Mouse (Mus musculus) CH12.LX (cell line): Measurements from ENCODE around the gene Commd9. TPM values are rescaled to one million over a fixed set of nuclear protein-coding genes. Genes with fewer than 3 reads are reported as not detected.

Experiments
- DNase-seq: peaks from one replicate; pipeline ENCODE4 v3.0.0-alpha.2; 2013; ENCODE audit errors: extremely low read depth
- H3K27ac ChIP-seq: 2 replicates; pipeline ENCODE4 v1.5.1; 2012; ENCODE audit warnings: low read depth, mild to moderate bottlenecking, control low read depth, moderate library complexity; ENCODE audit not compliant: insufficient read depth
- H3K27me3 ChIP-seq: replicated peaks from 2 replicates; pipeline ENCODE3; 2012; ENCODE audit warnings: inconsistent platforms
- H3K36me3 ChIP-seq, 2 experiments: replicated peaks in 1 of 2; 2 replicates each; pipeline versions ENCODE3 to v1.6.1; 2012; ENCODE audit warnings: inconsistent platforms in 1 of 2, low read length in 1 of 2, mild to moderate bottlenecking in 1 of 2, mixed read lengths in 1 of 2, moderate library complexity in 1 of 2; ENCODE audit not compliant: control insufficient read depth in 1 of 2, insufficient read depth in 1 of 2
- H3K4me1 ChIP-seq, 2 experiments: 2 replicates each; pipeline ENCODE4 v1.6.1; 2012; ENCODE audit warnings: inconsistent platforms in 1 of 2, moderate library complexity in 1 of 2; ENCODE audit not compliant: insufficient read depth in 2 of 2, control insufficient read depth in 1 of 2
- H3K4me2 ChIP-seq: 2 replicates; pipeline ENCODE4 v1.6.1; 2012; ENCODE audit warnings: low read depth, mild to moderate bottlenecking, control low read depth; ENCODE audit not compliant: poor library complexity, insufficient read depth, severe bottlenecking
- H3K4me3 ChIP-seq, 3 experiments: fragments of 150-350 bp in 1 of 3; sonication (generic) in 1 of 3; replicated peaks in 1 of 3; 2 replicates each; pipeline versions ENCODE3 to v1.5.1; 2011 to 2012; ENCODE audit warnings: low read depth in 2 of 3, low read length in 2 of 3, mild to moderate bottlenecking in 2 of 3, moderate library complexity in 2 of 3, control low read depth in 1 of 3, improper control_type of control experiment in 1 of 3, inconsistent platforms in 1 of 3, mixed read lengths in 1 of 3; ENCODE audit not compliant: poor library complexity in 1 of 3
- H3K79me2 ChIP-seq: replicated peaks from 2 replicates; pipeline ENCODE4 v1.6.1; 2012; ENCODE audit warnings: mild to moderate bottlenecking, moderate library complexity; ENCODE audit not compliant: control insufficient read depth, poor library complexity, insufficient read depth, severe bottlenecking; ENCODE audit errors: extremely low read depth
- H3K9ac ChIP-seq: 2 replicates; pipeline ENCODE4 v1.6.1; 2012; ENCODE audit warnings: low read depth, mild to moderate bottlenecking, control low read depth, moderate library complexity; ENCODE audit not compliant: insufficient read depth
- H3K9me3 ChIP-seq: replicated peaks from 2 replicates; pipeline ENCODE3; 2012; ENCODE audit warnings: low read length, inconsistent platforms, mixed read lengths
- BHLHE40 ChIP-seq: IDR thresholded peaks from 2 replicates; pipeline ENCODE4 v1.6.1; 2011; ENCODE audit warnings: mild to moderate bottlenecking, low read depth, low read length, improper control_type of control experiment
- CHD2 ChIP-seq: IDR thresholded peaks from 2 replicates; pipeline ENCODE4 v1.6.1; 2011; ENCODE audit warnings: low read length, improper control_type of control experiment
- CTCF ChIP-seq, 2 experiments: IDR thresholded peaks in 1 of 2; conservative IDR thresholded peaks in 1 of 2; 2 replicates each; pipeline ENCODE4 v1.5.1; 2011 to 2012; ENCODE audit warnings: low read depth in 2 of 2, low read length in 2 of 2, improper control_type of control experiment in 1 of 2, inconsistent platforms in 1 of 2, mild to moderate bottlenecking in 1 of 2, moderate library complexity in 1 of 2
- ELF1 ChIP-seq: IDR thresholded peaks from 2 replicates; pipeline ENCODE4 v1.6.1; 2014; ENCODE audit warnings: low read depth, mild to moderate bottlenecking, inconsistent platforms, low read length, improper control_type of control experiment
- ETS1 ChIP-seq: conservative IDR thresholded peaks from 2 replicates; pipeline ENCODE4 v1.6.1; 2012; ENCODE audit warnings: low read depth, mild to moderate bottlenecking, inconsistent platforms, low read length, improper control_type of control experiment, moderate library complexity
- GABPA ChIP-seq: IDR thresholded peaks from 2 replicates; pipeline ENCODE4 v1.6.1; 2012; ENCODE audit warnings: low read depth, low read length, improper control_type of control experiment, inconsistent platforms; ENCODE audit not compliant: insufficient replicate concordance
- HCFC1 ChIP-seq: IDR thresholded peaks from 2 replicates; pipeline ENCODE4 v1.6.1; 2012; ENCODE audit warnings: low read depth, mild to moderate bottlenecking, inconsistent platforms, low read length, improper control_type of control experiment
- IRF4 ChIP-seq: IDR thresholded peaks from 2 replicates; pipeline ENCODE4 v1.6.1; 2014; ENCODE audit warnings: low read depth, mild to moderate bottlenecking, inconsistent platforms, low read length, improper control_type of control experiment
- JUN ChIP-seq: IDR thresholded peaks from 2 replicates; pipeline ENCODE4 v1.6.1; 2011; ENCODE audit warnings: low read depth, mild to moderate bottlenecking, low read length, improper control_type of control experiment, moderate library complexity; ENCODE audit not compliant: insufficient read depth
- JUND ChIP-seq: conservative IDR thresholded peaks from 2 replicates; pipeline ENCODE4 v1.6.1; 2011; ENCODE audit warnings: low read depth, low read length, improper control_type of control experiment
- KAT2A ChIP-seq: IDR thresholded peaks from 2 replicates; pipeline ENCODE4 v1.6.1; 2012; ENCODE audit warnings: low read length, improper control_type of control experiment, inconsistent platforms; ENCODE audit not compliant: insufficient replicate concordance
- MAFK ChIP-seq: IDR thresholded peaks from 2 replicates; pipeline ENCODE4 v1.6.1; 2011; ENCODE audit warnings: low read length, improper control_type of control experiment; ENCODE audit not compliant: insufficient replicate concordance
- MXI1 ChIP-seq: IDR thresholded peaks from 2 replicates; pipeline ENCODE4 v1.6.1; 2011; ENCODE audit warnings: mild to moderate bottlenecking, low read depth, low read length, improper control_type of control experiment
- MYC ChIP-seq: IDR thresholded peaks from 2 replicates; pipeline ENCODE4 v1.6.1; 2011; ENCODE audit warnings: low read depth, mild to moderate bottlenecking, improper control_type of control experiment, low read length
- NELFE ChIP-seq: IDR thresholded peaks from 2 replicates; pipeline ENCODE4 v1.6.1; 2011; ENCODE audit warnings: low read depth, low read length, improper control_type of control experiment
- NRF1 ChIP-seq: IDR thresholded peaks from 2 replicates; pipeline ENCODE4 v1.6.1; 2014; ENCODE audit warnings: low read depth, mild to moderate bottlenecking, inconsistent platforms, low read length, improper control_type of control experiment, moderate library complexity
- POLR2A ChIP-seq: IDR thresholded peaks from 2 replicates; pipeline ENCODE4 v1.6.1; 2011; ENCODE audit warnings: low read depth, mild to moderate bottlenecking, improper control_type of control experiment, low read length
- POLR2AphosphoS2 ChIP-seq: IDR thresholded peaks from 2 replicates; pipeline ENCODE4 v1.6.1; 2011; ENCODE audit warnings: low read depth, low read length, improper control_type of control experiment
- RCOR1 ChIP-seq: conservative IDR thresholded peaks from 2 replicates; pipeline ENCODE4 v1.6.1; 2012; ENCODE audit warnings: low read depth, mild to moderate bottlenecking, inconsistent platforms, low read length, improper control_type of control experiment
- SMC3 ChIP-seq: IDR thresholded peaks from 2 replicates; pipeline ENCODE4 v1.6.1; 2011; ENCODE audit warnings: low read depth, low read length, improper control_type of control experiment
- TBP ChIP-seq: conservative IDR thresholded peaks from 2 replicates; pipeline ENCODE4 v1.6.1; 2011; ENCODE audit warnings: low read depth, low read length, improper control_type of control experiment
- TCF12 ChIP-seq: IDR thresholded peaks from 2 replicates; pipeline ENCODE4 v1.6.1; 2014; ENCODE audit warnings: low read depth, mild to moderate bottlenecking, inconsistent platforms, low read length, improper control_type of control experiment
- UBTF ChIP-seq: IDR thresholded peaks from 2 replicates; pipeline ENCODE4 v1.6.1; 2012; ENCODE audit warnings: low read depth, mild to moderate bottlenecking, inconsistent platforms, low read length, improper control_type of control experiment, moderate library complexity
- USF1 ChIP-seq: IDR thresholded peaks from 2 replicates; pipeline ENCODE4 v1.6.1; 2014; ENCODE audit warnings: low read depth, mild to moderate bottlenecking, inconsistent platforms, low read length, improper control_type of control experiment
- USF2 ChIP-seq: conservative IDR thresholded peaks from 2 replicates; pipeline ENCODE4 v1.6.1; 2011; ENCODE audit warnings: low read depth, low read length, improper control_type of control experiment
- ZC3H11A ChIP-seq: IDR thresholded peaks from 2 replicates; pipeline ENCODE4 v1.6.1; 2012; ENCODE audit warnings: low read depth, mild to moderate bottlenecking, inconsistent platforms, low read length, improper control_type of control experiment
- ZKSCAN1 ChIP-seq: IDR thresholded peaks from 2 replicates; pipeline ENCODE4 v1.6.1; 2012; ENCODE audit warnings: low read depth, inconsistent platforms, low read length, improper control_type of control experiment, borderline replicate concordance
- ZNF384 ChIP-seq: IDR thresholded peaks from 2 replicates; pipeline ENCODE4 v1.6.1; 2012; ENCODE audit warnings: low read depth, low read length, improper control_type of control experiment, inconsistent platforms
- dilution Hi-C: fragments of 300-500 bp; cut with MboI; formaldehyde crosslinking; loops from 2 replicates; pipeline ENCODE4 v1.14.3; 2020; ENCODE audit warnings: low sequenced_read_pairs; ENCODE audit not compliant: extremely low pct_unique_long_range_greater_than_20kb, extremely low pct_ligation_motif_present
- in situ Hi-C: fragments of 300-500 bp; cut with MboI; formaldehyde crosslinking; loops from 3 replicates; pipeline ENCODE4 v1.14.3; 2019; ENCODE audit warnings: low sequenced_read_pairs, low pct_ligation_motif_present, low pct_unique_long_range_greater_than_20kb, mixed read lengths
- polyA plus RNA-seq: library from polyadenylated mRNA; unstranded; fragments of >175 nt; gene quantifications from 2 replicates; pipeline ENCODE4 v1.2.1, GENCODE M21; 2012; ENCODE audit warnings: low read depth; ENCODE audit not compliant: insufficient read length
- total RNA-seq, 2 experiments: library from RNA; depleted of rRNA; stranded (reverse); fragments of 300-350 nt in 1 of 2; fragments of >200 nt in 1 of 2; gene quantifications; 2 replicates each; pipeline ENCODE4 v1.2.3; 2012 to 2014

Gene Commd9
- total and polyA plus RNA-seq, 3 experiments: 22.3 to 140 (median 26.1) TPM

- dilution Hi-C loops: no loop called here
- no peaks in the 10 kb centered on the region for H3K9me3 ChIP-seq
- H3K27me3 ChIP-seq: peaks cover 5% of the 10 kb centered on the region
- no peak overlapping the region for H3K4me3 ChIP-seq
- peaks cover 0 to 11% of the 10 kb centered on the region in 2 experiments; a peak in 3 of 4 replicates for H3K4me1 ChIP-seq
- no peak overlapping the region for H3K9ac ChIP-seq
- no peak for TF ChIP-seq NELFE
- TF ChIP-seq JUND: no peak
- no peak for TF ChIP-seq ZNF384
- no peak for TF ChIP-seq CHD2
- no peak for TF ChIP-seq TCF12
- TF ChIP-seq POLR2A: no peak
- no peak for TF ChIP-seq CTCF (conservative IDR thresholded peaks at IDR 0.05 in 1 of 2, IDR thresholded peaks at IDR 0.05 in 1 of 2; ENCODE audit: low read depth in 2 of 2, low read length in 2 of 2)
- TF ChIP-seq BHLHE40: no peak
- no peak for TF ChIP-seq MXI1
- no peak for TF ChIP-seq ETS1
- 0 out of 2 replicates have a peak, but pooled peaks have one; percentile 20 for TF ChIP-seq USF2
- no peak for TF ChIP-seq GABPA
- no peak for TF ChIP-seq POLR2AphosphoS2
- no peak for TF ChIP-seq ELF1
- no peak for TF ChIP-seq KAT2A
- peak; percentile 21; the same call in 1 of the 2 replicates for TF ChIP-seq USF1
- TF ChIP-seq RCOR1: no peak
- no peak for TF ChIP-seq JUN
- 0 out of 2 replicates have a peak, but pooled peaks have one; percentile 14 for TF ChIP-seq MYC
- TF ChIP-seq ZC3H11A: no peak
- no peak for TF ChIP-seq SMC3
- no peak for TF ChIP-seq NRF1
- no peak for TF ChIP-seq HCFC1
- TF ChIP-seq TBP: no peak
- no peak for TF ChIP-seq MAFK
- no peak for TF ChIP-seq ZKSCAN1
- TF ChIP-seq UBTF: no peak
- 0 out of 2 replicates have a peak, but pooled peaks have one; percentile 12 for TF ChIP-seq IRF4
- TF ChIP-seq, all 38 proteins: peak for 4
- Histone ChIP-seq H3K27ac (no peak overlapping the region), H3K79me2 (no peaks in the 10 kb centered on the region), H3K36me3 (no peaks in the 10 kb centered on the region), H3K4me2 (no peak overlapping the region)
- in situ Hi-C loops: no loop called here
- no peak for DNase-seq
Observed at GRCm38 (mm10) chr2:101881471-101882162, 4.4 kb upstream of the Commd9 start.
